Mouse (Mus musculus) MEL (cell line): ENCODE measurements around the gene Tex46.

Experiments used
- CHD2 ChIP-seq: IDR thresholded peaks from 2 replicates; pipeline ENCODE4 v1.6.1; 2011; ENCODE audit warnings: low read length, improper control_type of control experiment
- CTCF ChIP-seq, 3 experiments: IDR thresholded peaks in 2 of 3; conservative IDR thresholded peaks in 1 of 3; 2 replicates each; pipeline ENCODE4 v1.5.1; 2011 to 2012; ENCODE audit warnings: low read length in 3 of 3, low read depth in 2 of 3, mild to moderate bottlenecking in 2 of 3, improper control_type of control experiment in 1 of 3, inconsistent platforms in 1 of 3, mixed read lengths in 1 of 3, moderate library complexity in 1 of 3; ENCODE audit not compliant: control insufficient read depth in 1 of 3, insufficient read depth in 1 of 3, poor library complexity in 1 of 3, severe bottlenecking in 1 of 3
- MYC ChIP-seq: IDR thresholded peaks from 2 replicates; pipeline ENCODE4 v1.6.1; 2011; ENCODE audit warnings: low read depth, mild to moderate bottlenecking, low read length, improper control_type of control experiment, moderate library complexity
- ZNF384 ChIP-seq: IDR thresholded peaks from 2 replicates; pipeline ENCODE4 v1.6.1; 2012; ENCODE audit warnings: low read depth, mild to moderate bottlenecking, inconsistent platforms, low read length, improper control_type of control experiment

DNA sequence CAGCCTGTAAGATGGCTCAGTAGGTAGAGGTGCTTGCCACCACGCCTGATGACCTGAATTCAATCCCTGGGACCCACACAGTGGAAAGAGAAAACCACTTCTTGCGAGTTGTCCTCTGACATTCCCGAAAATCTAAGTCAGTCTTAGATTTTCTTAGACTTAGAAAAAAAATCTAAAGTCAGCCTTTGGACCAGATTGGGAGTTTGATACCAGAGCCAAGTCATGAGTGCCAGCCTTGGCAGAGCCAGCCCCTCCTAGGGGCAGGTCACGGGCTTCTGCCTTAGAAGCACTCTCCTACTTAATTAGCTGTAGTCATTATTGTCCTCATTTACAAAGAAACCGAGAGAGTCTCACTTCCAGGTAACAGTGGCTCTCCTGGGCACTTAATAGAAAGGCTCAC lies 11.7 kb downstream of the Tex46 start:
- TF ChIP-seq CTCF (IDR thresholded peaks at IDR 0.05 in 2 of 3, conservative IDR thresholded peaks at IDR 0.05 in 1 of 3; ENCODE audit: control insufficient read depth in 1 of 3, insufficient read depth in 1 of 3, low read depth in 2 of 3, low read length in 3 of 3, poor library complexity in 1 of 3, severe bottlenecking in 1 of 3) (no peak), MYC (no peak), CHD2 (no peak), ZNF384 (no peak)
